Mouse (Mus musculus) erythroblast, embryonic 14.5 days (primary cell): ENCODE measurements at regions not wholly inside any gene's neighbourhood (a gene's known extent, or its start where the extent isn't known, plus 50 kb on each side); places are given as distances from the start of the nearest gene placed in this dataset.

Experiments
- GATA1 ChIP-seq: IDR thresholded peaks from 2 replicates; pipeline ENCODE4 v1.6.1; 2012; ENCODE audit warnings: low read length, inconsistent platforms, mixed read lengths
- TAL1 ChIP-seq: IDR thresholded peaks from 3 replicates; pipeline ENCODE4 v1.6.1; 2012; ENCODE audit warnings: low read length, inconsistent platforms, mixed read lengths

DNA sequence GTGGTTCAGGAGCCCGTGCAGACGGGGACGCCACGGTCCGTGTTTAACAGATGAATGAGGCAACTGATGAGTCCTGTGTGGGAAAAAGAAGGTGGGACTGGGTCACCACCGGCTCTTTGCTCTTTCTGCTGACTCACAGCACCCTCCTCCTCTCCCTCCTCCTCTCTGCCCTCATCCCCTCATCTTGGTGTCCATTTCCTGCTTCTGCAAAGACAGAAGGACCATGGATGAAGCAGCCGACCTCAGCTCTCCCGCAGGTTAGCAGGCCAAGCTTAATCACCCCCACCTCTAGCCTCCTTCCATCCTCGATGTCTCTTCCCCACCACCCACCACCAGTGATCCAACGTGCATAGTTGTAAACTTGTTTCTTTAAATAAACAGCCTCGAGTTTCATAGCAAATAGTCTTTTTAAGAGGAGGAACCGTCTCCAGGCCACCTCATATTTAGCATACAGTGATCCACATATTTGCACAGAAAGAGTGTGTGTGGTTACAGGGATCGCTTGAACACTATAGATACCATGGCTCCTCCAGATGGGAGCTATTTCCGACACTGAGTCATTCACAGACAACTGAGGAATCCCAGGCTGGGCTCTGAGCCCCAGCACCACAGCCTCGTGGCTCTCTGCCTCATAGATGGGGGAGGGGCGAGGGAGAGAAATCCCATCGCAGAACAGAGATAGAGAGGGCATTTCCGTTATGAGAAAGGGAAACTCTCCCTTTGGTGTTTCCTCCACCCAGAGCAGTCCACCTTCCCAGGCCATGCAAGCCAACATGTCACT lies 58.6 kb upstream of the Cplx2 start:
- no peak for TF ChIP-seq TAL1
- no peak for TF ChIP-seq GATA1
